Mouse (Mus musculus): ENCODE measurements at regions not wholly inside any gene's neighbourhood (a gene's known extent, or its start where the extent isn't known, plus 50 kb on each side); places are given as distances from the start of the nearest gene placed in this dataset.

- no peak for DNase-seq (ENCODE audit: low spot score in 2 of 2)
Measured at GRCm38 (mm10) chr16:52601068-52601829, 147.4 kb upstream of the Alcam start.

- DNase-seq (ENCODE audit: low spot score in 2 of 2): no peak
Measured at GRCm38 (mm10) chr16:52598232-52598631, 144.4 kb upstream of the Alcam start.

- DNase-seq (ENCODE audit: low spot score in 2 of 2): no peak
Measured at GRCm38 (mm10) chr16:52597181-52597580, 143.3 kb upstream of the Alcam start.

GRCm38 (mm10) chr16:52588291-52588781 is 134.5 kb upstream of the Alcam start:
- peak in 1 of 2 experiments; percentile 5 for DNase-seq (ENCODE audit: low spot score in 2 of 2)

GRCm38 (mm10) chr16:52569078-52569477 is 115.2 kb upstream of the Alcam start:
- DNase-seq (ENCODE audit: low spot score in 2 of 2): peak in 1 of 2 experiments; percentile 2

GRCm38 (mm10) chr16:52536278-52536677 is 82.4 kb upstream of the Alcam start:
- no peak for DNase-seq (ENCODE audit: low spot score in 2 of 2)

- DNase-seq (ENCODE audit: low spot score in 2 of 2): no peak
Measured at GRCm38 (mm10) chr16:52534601-52535000, 80.7 kb upstream of the Alcam start.

GRCm38 (mm10) chr16:52532475-52533083 is 78.7 kb upstream of the Alcam start:
- no peak for DNase-seq (ENCODE audit: low spot score in 2 of 2)

GRCm38 (mm10) chr16:52513546-52514409 is 59.9 kb upstream of the Alcam start:
- no peak for DNase-seq (ENCODE audit: low spot score in 2 of 2)

GRCm38 (mm10) chr16:52508633-52509379 is 54.9 kb upstream of the Alcam start:
- DNase-seq (ENCODE audit: low spot score in 2 of 2): no peak
